Mouse (Mus musculus) adrenal gland, postnatal 14 days (tissue): ENCODE results near the gene Gramd1b. TPM values are rescaled to one million over a fixed set of nuclear protein-coding genes. Genes with fewer than 3 reads are reported as not detected.

Source experiments
- DNase-seq: peaks from one replicate; pipeline ENCODE4 v3.0.0; 2021; ENCODE audit warnings: mixed read lengths
- total RNA-seq: library from RNA; stranded (reverse); gene quantifications from 2 replicates; pipeline ENCODE4 v1.2.3, GENCODE M21; 2021

The Gramd1b gene
- total RNA-seq, 1 experiment from 2014 or later: 489 TPM

DNA sequence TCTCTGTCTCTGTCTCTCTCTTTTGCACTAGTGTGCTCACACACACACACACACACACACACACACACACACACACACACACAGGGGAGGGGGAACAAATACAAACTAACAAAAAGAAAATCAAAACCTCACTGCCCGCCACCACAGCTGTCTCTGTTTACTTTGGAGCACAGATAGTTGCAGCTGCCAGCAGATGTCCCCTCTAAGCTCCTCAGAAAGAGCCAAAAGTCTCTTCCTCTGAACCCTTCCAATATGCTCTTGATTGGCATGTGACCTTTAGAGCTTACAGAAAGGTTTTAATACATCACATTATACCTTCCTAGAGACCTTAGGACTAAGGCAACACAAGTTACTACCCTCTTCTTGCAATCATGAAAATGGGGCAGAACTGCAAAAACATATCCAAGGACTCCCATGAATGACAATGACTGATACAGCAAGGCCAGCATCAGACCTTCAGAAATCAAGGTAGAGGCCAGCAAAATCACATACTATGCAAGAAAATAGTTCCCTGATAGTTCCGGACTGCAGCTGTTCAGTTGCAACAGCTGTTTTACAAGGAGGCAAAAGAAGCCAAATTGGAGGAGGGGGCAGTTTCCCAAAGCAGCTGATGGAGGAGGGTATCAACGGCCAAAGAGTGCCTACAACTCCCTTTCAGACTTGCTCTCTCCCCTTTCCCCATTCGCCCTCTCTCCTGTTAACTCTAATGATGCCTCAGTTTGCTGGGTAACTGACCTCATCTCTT lies 72.5 kb downstream of the Gramd1b start:
- no peak for DNase-seq

DNA sequence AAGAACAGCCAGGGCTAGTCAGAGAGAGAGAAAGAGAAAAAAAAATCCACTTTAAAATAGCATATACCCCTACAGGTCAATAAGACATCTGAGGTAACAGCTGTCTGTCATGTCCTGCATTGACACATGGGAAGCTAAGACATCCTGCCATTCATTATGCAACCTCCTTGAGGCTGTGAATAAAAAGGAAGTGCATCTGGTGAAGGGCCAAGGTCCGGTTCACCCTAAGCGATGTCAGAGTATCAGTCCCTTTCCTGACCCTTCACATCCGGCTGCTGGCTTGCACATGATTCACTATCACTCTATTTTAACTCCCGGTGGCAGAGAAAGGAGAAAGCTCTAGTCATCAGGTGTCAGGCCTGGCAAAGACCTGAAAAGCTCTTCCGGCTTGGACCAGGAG lies 73.7 kb downstream of the Gramd1b start:
- DNase-seq: peak; percentile 54

DNA sequence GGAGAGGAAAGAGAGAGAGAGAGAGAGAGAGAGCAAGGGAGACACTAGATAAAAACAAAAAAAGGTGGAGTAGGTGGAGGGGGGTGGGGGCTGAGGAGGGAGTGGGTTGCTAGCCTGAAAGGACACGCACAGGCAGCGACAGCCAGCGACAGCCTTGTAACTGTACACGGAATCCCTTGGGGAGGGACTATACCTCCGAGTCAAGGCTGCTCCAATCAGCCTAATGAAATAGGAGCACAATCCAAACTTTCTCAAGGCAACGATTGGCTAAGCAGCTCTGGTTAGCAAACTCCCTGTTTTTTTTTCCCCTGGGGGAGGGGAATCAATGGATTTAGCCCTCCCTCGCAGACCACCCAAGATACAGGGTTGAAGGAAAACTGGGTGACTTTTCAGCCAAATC lies 75.0 kb downstream of the Gramd1b start:
- peak; percentile 87 for DNase-seq

DNA sequence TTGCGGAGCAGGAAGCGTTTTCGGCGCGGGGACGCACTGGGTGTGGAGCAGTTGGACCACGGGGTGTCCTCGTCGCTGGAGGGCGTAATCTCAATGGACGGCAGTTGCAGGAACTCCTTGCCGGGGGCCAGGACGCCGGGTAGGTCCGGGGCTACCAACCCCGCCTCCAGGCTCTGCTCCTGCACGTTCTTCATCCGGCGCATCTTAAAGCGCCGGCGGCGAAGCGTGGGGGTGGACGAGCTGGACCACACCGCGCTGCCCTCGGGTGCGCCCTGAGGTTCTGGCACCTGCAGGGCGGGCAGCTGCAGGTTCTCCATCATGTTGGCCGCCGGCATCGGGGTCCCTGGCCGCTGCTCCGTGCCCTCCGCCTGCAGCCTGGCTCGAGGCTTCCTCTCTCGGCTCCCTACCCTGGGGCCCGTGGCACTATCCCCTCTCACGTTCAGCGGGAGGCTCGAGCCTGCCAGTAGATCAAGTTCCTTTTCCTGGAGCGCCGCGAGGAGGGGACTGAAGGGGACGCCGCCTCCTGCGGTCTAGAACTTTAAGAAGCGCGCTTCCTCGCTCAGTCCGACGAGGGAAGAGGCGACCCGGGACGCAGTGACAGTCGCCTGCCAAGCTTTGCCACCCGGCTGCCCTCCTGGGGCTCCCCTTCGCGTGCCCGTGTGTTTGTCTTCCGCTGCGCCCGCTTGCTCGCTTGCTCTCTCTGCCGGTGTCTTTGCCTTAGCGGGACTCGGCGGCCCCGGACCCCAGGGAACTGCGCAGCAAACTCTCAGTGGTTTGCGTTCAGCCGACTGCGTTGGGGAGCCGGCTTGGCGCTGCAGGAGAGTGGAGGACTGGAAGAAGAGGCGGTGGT lies 75.6 kb downstream of the Gramd1b start:
- DNase-seq: peak; percentile 81

DNA sequence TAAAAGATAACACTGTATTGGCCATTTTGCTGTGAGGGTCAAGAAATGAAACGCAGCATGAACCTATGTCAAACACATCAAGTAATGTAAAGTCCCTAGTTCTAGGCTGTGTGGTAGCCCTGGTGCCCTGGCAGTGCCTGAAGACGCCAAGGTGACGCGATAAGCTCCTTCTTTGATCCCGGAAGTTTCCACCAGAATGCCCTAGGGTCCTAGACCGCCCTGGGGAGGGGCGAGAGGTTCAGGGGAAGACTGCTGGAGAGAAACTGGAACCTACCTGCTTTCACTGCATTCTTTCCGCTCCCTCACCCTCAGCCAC lies 76.2 kb downstream of the Gramd1b start:
- DNase-seq: no peak

DNA sequence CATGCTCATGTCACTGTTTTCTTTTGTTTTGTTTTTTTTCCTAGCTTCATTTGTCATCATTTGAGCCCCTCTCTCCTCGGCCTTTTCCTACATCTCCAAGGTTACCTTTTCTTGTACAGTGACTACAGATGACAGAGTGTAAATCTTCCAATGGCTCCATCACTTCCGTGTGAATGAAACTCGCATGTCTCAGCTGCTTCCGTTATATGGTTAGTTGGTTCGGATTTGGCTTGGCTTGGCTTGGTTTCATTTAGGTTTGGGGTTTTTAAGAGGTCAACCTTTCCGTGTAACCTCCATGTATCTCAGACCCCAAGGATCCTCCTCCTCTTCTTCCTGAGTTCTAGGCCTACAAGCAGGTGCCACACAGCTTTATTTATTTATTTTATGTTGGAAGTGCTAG lies 77.3 kb downstream of the Gramd1b start:
- no peak for DNase-seq

DNA sequence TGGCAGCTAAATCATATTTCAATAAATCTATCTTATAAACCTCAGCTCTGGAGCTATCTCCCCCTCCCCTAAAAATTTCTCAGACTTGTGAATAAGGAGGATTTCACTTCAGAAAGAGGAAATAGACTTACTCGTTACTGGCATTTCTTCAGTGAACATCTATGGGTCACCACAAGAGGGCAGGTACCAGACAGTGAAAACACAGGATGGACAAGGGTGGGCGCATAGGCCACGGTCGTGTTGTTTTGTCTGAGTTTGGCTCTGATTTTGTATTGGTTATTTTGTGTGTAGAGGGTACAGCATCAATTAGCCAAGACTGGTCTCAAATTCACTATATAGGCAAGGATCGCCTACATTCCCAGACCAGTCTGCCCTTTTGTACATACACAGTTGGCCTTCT lies 79.0 kb downstream of the Gramd1b start:
- no peak for DNase-seq

DNA sequence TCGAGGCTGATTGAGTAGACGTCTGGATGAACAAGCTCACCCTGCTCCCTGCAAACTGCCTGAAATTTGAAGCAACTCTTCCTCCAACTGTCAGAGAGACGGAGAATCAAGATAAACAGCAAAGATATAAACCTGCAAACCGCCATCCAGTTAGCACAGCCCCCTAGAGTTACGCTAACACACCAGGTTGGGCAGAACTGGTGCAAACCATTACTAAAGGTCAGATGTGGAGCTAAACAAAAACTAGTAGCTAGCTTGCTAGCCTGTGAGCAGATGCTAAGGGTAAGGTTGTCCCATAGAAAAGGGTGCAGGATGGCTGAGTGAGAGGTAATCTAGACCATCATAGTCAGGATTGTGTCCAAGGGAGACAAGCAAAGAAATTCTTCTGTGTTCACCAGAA lies 80.4 kb downstream of the Gramd1b start:
- DNase-seq: no peak

DNA sequence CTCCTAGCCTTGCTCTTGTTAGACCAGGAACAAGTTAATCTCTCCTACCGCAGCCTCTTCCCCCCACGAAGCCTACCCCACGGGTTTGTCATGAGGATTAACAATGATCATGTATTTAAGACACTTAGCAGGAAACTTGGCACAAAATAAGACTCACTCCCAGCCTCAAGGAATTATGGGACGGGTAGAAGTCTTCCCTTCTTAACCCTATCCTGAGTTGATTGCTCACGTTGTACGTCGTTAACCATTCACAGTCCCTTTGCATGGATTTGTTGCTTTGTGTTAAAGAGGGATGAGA lies 80.8 kb downstream of the Gramd1b start:
- DNase-seq: no peak

DNA sequence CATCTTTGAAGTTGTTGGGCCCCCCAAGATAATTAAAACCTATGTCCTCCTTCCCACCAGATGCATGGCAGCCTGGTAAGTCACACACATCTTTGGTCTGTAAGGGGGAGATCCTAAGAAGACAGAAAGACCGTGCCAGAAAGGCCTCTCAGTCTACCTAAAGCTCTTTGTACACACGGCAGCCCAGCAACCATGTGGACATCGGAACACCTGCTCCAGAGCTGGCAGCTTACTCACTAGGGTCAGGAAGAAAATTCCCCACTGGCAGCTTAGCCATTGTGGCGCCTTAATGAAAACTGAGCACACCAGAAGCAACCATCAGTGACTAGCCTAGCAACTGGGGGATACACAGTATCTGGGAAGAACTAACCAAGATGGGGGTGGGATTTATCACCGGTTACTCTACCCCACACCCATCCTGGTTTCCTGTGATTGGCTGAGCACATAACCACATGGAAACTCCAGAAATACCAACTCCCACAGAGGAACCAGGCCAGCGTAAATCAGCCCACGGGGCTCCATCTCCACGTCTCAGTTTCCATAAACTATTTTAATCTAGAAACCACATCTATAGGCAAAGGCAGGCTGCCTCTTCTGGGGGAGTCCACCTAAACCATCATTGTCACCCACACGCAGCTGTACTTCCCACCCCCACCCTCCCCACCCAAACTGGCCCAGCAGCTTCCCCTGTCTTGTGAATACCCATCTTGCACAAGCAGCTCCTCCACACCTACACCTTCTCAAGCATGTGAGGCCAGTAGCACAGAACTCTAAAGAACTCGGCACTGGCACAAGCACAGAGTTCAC lies 81.4 kb downstream of the Gramd1b start:
- no peak for DNase-seq

DNA sequence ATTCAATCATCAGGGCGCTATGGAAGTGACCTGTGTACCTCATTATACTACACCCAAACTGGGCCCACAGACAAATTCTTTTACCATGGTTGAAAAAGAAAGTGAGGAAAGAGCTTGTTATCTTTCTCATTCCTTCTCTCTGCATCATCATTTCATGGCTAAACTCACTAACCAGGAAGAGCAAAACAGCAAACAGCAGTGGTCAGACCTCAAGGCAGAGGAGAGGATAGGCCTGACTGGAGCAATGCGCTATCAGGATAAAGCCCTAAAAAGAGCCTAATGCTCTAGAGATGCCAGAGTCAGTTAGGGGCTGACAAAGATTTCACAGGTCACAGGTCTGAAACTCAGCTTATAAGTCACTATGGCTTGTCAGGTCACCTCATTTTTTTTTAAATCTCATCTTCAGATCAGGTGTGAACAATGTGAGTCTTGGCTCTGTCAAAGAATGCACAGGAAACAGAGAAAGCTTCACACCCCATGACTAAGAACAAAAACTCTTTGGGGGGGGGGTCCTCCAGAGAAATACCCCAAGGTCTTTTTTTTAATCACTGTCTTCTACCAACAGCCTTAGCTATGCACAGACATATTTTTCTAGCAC lies 82.4 kb downstream of the Gramd1b start:
- no peak for DNase-seq

DNA sequence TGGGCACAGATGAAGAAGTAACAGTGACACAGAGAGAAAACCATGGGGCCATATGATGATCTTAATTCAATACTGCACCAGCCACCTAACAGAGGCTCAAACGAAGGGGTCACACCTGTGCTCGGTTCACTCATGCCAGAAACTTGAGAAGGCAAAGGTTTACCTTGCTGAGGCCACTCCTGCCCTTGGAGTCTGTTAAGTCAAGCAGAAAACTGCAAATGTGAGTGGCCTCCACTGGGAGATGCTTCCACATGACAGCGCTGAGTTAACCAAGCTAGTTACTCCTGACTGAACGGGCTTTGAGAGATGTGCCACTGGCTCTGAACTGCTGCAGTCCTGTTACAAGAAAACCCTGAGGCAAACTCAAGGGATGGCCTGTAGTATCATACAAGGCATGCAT lies 83.9 kb downstream of the Gramd1b start:
- DNase-seq: no peak

DNA sequence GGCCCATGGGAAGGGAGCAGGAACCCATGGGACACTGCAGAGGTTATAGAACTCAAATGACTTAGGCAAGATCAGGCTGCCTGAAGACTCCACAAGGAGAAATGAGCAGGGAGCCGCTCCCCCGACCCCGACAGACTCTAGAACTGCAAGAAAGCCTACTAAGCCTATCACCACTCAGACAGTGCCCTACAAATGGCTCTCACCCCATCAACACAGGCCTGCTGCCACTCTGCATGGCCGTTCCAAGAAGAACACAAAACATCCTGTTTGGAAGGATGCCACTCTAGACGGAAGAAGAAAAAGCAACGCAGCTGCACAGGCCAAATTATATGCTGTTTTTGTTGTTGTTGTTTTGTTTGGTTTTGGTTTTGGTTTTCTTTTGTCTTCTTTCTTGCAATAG lies 86.2 kb downstream of the Gramd1b start:
- DNase-seq: no peak

DNA sequence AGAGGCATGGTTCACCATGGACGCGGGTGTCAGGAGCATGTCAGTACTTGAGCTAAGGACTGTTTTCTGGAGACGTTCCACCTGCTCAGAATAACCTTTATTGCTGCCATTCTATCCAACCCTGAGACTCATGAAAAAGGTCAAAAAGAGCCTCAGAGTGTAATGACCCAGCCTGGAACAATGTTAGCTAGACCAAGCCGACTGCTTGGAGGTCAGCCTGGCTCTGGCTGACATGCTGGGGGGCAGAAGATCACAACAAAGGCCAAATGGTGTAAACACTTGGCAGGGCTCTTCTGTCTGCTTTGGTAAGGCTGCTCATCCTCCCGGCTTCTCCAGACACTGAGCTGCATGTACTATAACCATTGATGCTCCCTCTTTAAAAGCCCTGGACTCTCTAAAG lies 88.4 kb downstream of the Gramd1b start:
- DNase-seq: no peak

DNA sequence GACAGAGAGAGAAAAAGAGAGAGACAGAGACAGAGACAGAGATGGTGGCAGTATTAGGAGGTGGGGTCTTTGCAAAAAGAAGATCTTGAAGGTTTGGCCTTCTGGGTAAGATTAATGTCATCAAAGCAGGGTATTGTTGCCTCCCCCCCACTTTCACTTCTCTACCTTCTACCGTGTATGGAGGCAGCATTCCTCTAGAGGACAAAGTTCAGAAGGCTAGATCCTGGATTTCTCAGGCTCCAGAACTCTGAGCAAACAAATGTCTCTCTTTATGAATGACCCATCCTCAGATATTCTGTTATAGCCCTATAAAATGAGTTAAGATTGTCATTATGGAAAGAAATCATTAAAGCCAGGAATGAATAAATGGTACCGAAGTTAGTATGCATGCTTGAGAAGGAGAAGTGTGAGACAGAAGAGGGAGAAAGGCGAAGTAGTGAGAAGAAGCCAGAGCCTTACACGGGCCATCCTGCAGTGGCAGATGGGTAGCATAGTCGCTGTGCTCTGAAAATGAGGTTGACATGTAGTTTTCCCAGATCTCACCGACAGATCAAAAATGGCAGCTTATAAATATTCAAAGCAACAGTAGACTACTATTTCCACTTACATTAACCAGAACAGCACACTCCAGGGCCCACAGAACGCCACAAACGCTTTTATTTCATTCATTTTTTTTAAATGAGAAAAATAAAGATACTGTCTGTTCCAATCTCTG lies 91.1 kb downstream of the Gramd1b start:
- DNase-seq: no peak

DNA sequence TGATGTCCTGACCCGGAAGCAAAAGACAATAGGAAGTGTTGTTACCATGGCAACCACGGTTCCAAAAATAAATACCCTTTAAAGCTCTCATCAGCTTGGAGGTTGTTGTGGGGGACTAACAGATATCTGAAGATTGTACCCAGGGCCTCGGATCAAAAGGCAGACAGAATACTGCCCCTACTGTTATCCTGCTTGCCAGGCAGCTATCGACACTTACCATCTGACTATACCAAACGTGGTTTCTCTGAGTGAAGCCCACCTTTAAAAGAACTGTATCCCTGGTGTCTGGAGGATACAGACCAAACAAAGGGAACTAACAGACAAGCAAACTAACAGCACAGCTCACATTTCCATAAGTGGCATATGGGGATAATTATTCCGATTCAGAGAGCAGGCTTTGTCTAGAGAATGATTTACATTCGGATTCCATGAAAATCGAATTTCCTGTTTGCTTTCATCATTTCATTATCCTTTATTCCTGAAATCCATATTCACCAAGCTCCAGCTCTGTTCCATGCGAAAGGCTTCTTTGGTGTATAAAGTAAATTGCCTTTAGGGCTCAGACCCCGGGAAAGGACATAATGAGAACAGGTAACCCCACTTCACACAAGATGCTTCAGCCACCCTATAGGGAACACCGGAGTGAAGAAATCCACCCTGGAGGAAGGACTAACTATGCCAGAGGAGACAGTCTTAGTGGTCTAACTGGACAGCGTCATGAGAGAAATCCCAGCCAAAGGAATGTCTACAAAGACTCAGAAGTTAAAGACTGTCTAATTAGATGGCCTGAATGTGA lies 92.3 kb downstream of the Gramd1b start:
- no peak for DNase-seq

DNA sequence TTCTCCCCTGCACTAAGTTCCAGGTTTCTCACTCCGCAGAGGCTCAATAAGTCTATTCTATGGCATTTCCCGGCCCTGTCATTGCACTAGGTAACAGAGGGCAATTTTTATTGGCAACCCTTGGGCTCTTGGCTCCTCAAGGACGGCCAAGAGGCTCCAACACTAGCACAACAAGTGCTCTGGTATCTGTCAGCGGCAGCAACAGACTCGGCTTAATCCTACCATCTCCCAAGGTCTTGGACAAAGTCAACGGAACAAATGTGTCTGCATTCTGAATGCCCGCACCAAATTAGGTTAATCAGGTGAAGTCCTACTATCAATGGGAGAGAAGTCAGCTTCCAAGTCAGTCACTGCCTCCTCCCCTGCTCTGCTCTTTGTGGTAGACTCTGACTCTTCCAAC lies 93.3 kb downstream of the Gramd1b start:
- DNase-seq: no peak

DNA sequence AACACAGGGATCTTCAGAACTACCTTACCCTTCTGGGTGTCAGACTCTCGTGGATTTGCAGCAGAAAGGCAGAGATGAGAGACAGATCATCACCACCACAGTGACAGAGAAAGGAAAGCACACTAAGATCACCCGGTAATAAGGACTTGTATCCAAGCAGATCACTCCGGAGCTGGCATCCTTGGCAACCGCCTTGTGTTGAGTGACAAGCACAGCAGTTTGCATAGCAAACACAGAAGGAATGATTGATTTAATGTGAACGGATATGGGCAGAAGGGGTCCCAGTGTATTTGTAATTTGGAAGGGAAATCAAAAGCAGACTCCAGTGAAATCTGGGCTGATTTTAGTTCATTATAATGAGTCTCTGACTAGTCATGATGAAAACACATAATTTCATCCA lies 97.9 kb downstream of the Gramd1b start:
- no peak for DNase-seq

DNA sequence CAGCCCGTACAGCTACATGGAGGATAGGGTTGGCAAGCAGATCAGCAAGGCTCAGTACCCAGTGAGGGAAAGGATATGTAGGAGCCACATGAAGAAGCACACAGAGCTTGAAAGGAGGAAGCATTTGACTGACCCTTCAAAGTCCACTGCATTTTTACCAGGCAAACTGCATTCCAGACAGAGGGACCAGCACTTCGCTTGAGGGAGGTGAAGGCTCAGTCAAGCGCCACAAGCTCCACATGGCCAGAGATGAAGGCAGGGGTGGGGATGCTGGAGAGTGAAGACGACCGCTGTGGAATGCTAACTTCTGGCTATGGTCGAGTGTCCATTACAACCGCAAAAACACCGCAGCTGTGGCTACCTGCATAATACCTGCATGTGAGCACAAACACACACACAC lies 100.2 kb downstream of the Gramd1b start:
- no peak for DNase-seq

DNA sequence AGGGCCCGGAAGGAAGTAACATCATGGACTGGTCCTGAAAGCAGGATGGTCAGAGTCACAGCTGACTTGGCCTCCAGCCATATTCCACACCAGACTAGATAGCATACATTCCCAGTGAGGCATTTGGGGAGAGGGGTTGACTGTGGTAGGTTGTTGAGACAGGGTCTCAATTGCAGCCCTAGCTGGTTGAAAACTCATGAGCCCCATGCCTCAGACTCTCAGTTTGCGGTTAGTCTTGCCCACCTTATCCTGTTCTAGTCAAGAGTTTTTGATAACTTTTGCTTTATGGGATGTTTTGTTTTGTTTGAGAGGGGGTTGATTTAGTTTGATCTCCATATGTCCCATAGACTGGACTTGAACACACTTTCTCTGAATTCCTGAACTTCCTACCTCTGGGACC lies 103.5 kb downstream of the Gramd1b start:
- no peak for DNase-seq

DNA sequence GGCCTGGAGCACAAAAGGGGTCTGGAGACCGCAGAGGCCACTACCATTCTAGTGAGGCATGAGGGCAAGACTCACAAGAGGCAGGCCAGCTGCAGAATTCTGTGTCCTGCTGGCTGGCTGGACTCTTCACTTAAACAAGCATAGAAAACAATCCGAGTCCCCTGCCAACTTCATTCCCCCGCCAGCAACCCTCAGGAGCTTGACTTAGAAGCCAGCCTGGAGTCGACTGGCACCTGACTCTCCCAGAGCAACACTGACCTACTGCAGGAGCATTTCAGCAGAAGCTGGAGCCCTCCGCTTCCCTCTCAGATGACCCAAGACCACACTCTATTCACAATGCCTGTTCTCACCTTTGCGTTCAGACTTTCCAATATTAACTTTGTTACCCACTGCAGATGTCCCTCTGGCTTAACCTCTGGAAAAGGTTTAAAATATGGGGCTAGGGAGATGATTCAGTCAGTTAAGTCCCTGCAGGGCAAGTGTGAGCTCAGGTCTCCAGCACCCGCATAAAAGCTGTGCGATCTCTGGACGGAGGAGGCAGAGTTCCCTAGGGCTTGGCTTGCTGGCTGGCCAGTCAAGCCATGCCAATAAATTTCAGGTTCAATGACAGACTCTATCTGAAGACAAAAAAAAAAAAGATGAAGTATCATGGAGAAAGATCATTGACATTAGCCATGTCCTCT lies 104.8 kb downstream of the Gramd1b start:
- DNase-seq: no peak
